Comparison of ENCODE assay signal across 20 mouse cellular contexts in the genomic region with DNA sequence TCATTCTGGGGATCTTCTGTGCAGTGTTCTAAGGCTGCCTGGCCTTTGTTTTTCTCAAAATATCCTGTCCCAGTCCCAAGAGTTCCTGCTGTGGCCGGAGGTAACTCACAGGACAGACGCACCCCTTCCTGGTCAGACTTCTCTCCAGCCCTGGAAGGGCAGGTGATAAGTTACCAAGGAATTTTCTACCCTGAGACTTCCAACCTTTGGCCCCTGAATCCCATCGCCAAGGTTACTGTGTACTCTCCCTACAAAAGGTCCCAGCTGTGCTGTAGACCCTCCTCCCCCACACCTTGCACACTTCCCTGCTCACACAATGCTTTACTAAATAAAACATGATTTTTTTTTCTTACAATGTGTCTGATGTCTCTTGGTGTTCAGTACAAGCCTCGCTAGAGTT. TPM values are rescaled to one million over a fixed set of nuclear protein-coding genes. Genes with fewer than 3 reads are reported as not detected.
DNase-seq lines count a peak whose midpoint lies in the region; ATAC-seq and TF ChIP-seq lines count a peak whose summit lies in the region.
"Had no signal": no experiment of that assay in that cellular context is flagged by ENCODE, and none has a peak within 500 bp of the region (broad histone marks: within the 10 kb centered on the region; RNA-seq: fewer than 3 reads in every experiment).

No protein-coding gene starts in this region.

- no peaks in the 10 kb centered on the region for H3K36me3 ChIP-seq in heart, embryonic 12.5 days
- peaks cover 14% of the 10 kb centered on the region for H3K36me3 ChIP-seq in E14TG2a.4 (ENCODE audit: insufficient read depth, low read length)
- H3K36me3 ChIP-seq in intestine, embryonic 14.5 days (ENCODE audit: control insufficient read depth, insufficient read depth, low read length) = no peaks in the 10 kb centered on the region
- no peaks in the 10 kb centered on the region for H3K36me3 ChIP-seq in limb, embryonic 13.5 days
- H3K36me3 ChIP-seq: midbrain, embryonic 15.5 days had no signal

- H3K9me3 ChIP-seq in heart, embryonic 12.5 days (replicated peaks) = no peaks in the 10 kb centered on the region
- no peaks in the 10 kb centered on the region for H3K9me3 ChIP-seq in E14TG2a.4 (ENCODE audit: low read length)
- H3K9me3 ChIP-seq in intestine, embryonic 14.5 days (ENCODE audit: control insufficient read depth, low read length) = no peaks in the 10 kb centered on the region
- no peaks in the 10 kb centered on the region for H3K9me3 ChIP-seq in limb, embryonic 13.5 days
- H3K9me3 ChIP-seq: midbrain, embryonic 15.5 days had no signal

- no peak overlapping the region for H3K27ac ChIP-seq in heart, embryonic 12.5 days (ENCODE audit: poor library complexity, severe bottlenecking)
- no peak overlapping the region for H3K27ac ChIP-seq in intestine, embryonic 14.5 days (ENCODE audit: low read depth)
- no peak overlapping the region for H3K27ac ChIP-seq in limb, embryonic 13.5 days
- H3K27ac ChIP-seq: midbrain, embryonic 15.5 days had no signal

- no peak overlapping the region for H3K4me2 ChIP-seq in heart, embryonic 12.5 days
- no peak overlapping the region for H3K4me2 ChIP-seq in intestine, embryonic 14.5 days (ENCODE audit: low read length)
- H3K4me2 ChIP-seq in limb, embryonic 13.5 days (replicated peaks) = 0 out of 2 replicates have a peak overlapping the region, but pooled peaks have one; percentile 51
- H3K4me2 ChIP-seq: midbrain, embryonic 15.5 days had no signal

- ATAC-seq in heart, embryonic 12.5 days (ENCODE audit: insufficient number of reproducible peaks, low FRiP score) = no peak
- 0 out of 2 replicates have a peak, but pooled peaks have one; percentile 10 for ATAC-seq in intestine, embryonic 14.5 days (replicated peaks; ENCODE audit: low FRiP score, low TSS enrichment, low read depth)
- ATAC-seq in limb, embryonic 13.5 days (ENCODE audit: low FRiP score, low read depth) = no peak
- ATAC-seq: forebrain, embryonic 14.5 days; inflammation-experienced regulatory T-cells, adult 6 months; midbrain, embryonic 15.5 days had no signal

- 0 out of 2 replicates have a peak, but pooled peaks cover 6% of the 10 kb centered on the region for H3K4me1 ChIP-seq in heart, embryonic 12.5 days (replicated peaks)
- peaks cover 82% of the 10 kb centered on the region for H3K4me1 ChIP-seq in E14TG2a.4 (replicated peaks; ENCODE audit: low read depth, low read length)
- no peaks in the 10 kb centered on the region for H3K4me1 ChIP-seq in intestine, embryonic 14.5 days (replicated peaks; ENCODE audit: control insufficient read depth, insufficient read depth, low read length)
- H3K4me1 ChIP-seq in limb, embryonic 13.5 days = peaks cover 36% of the 10 kb centered on the region

- H3K4me3 ChIP-seq in heart, embryonic 12.5 days = no peak overlapping the region
- H3K4me3 ChIP-seq in E14TG2a.4 (replicated peaks; ENCODE audit: low read length) = 0 out of 2 replicates have a peak overlapping the region, but pooled peaks have one; percentile 5
- H3K4me3 ChIP-seq in intestine, embryonic 14.5 days (ENCODE audit: low read depth, low read length) = no peak overlapping the region
- no peak overlapping the region for H3K4me3 ChIP-seq in limb, embryonic 13.5 days
- H3K4me3 ChIP-seq: midbrain, embryonic 15.5 days had no signal

- H3K27me3 ChIP-seq in heart, embryonic 12.5 days (replicated peaks) = peaks cover 76% of the 10 kb centered on the region
- peaks cover 61% of the 10 kb centered on the region for H3K27me3 ChIP-seq in E14TG2a.4 (ENCODE audit: insufficient read depth, low read length)
- peaks cover 48% of the 10 kb centered on the region for H3K27me3 ChIP-seq in intestine, embryonic 14.5 days (replicated peaks; ENCODE audit: control insufficient read depth, insufficient read depth, low read length)
- H3K27me3 ChIP-seq in limb, embryonic 13.5 days = peaks cover 64% of the 10 kb centered on the region

- no peak for TF ChIP-seq CTCF in E14TG2a.4 (conservative IDR thresholded peaks at IDR 0.05; ENCODE audit: low read length)

- DNase-seq in heart, adult 8-10 months (ENCODE audit: low spot score) = no peak
- DNase-seq in intestine, embryonic 14.5 days (ENCODE audit: low spot score) = no peak
- no peak for DNase-seq in Muller cell, postnatal 12 days (ENCODE audit: inconsistent ontology term)
- DNase-seq in ovary, postnatal 14 days (ENCODE audit: low spot score) = no peak
- no peak for DNase-seq in spleen, postnatal 36 days (ENCODE audit: low spot score in 2 of 2)
- DNase-seq: adrenal gland, postnatal 10 days; cerebellum, adult 18-20 months; heart, postnatal 14 days; liver; lung, adult 2 months; thymus, adult 18-20 months had no signal

- WGBS in heart, embryonic 12.5 days = 52% methylated on average over 4 of the region's 4 CpGs
- 34% methylated on average over 4 of the region's 4 CpGs for WGBS in intestine, embryonic 14.5 days
- WGBS in limb, embryonic 13.5 days = 62% methylated on average over 4 of the region's 4 CpGs

- peak overlapping the region; percentile 37 for H3K9ac ChIP-seq in heart, embryonic 12.5 days
- H3K9ac ChIP-seq in intestine, embryonic 14.5 days (ENCODE audit: low read length) = no peak overlapping the region
- H3K9ac ChIP-seq in limb, embryonic 13.5 days = no peak overlapping the region
- H3K9ac ChIP-seq: midbrain, embryonic 15.5 days had no signal

RNA-seq across cellular contexts. Expression of a gene that starts 1.7 kb away (rescaled TPM):
- polyA plus RNA-seq in heart, embryonic 12.5 days (2016; fragmentation: Nextera tagmentation; extraction: Ambion mirVana) = not detected in 2 replicates
- total RNA-seq in heart, adult 8-10 months (2022) = under 1 TPM in 1 of 4 experiments, not detected in 3; 0.19 TPM
- polyA plus RNA-seq in intestine, embryonic 14.5 days (2014; fragmentation: Nextera tagmentation; extraction: Ambion mirVana) = 1.1 and 1.3 TPM in 2 replicates
- polyA plus RNA-seq in limb, embryonic 13.5 days (2015; fragmentation: Nextera tagmentation; extraction: Ambion mirVana) = 8.3 and 10.1 TPM in 2 replicates
- total RNA-seq: adrenal gland, postnatal 10 days; heart, postnatal 14 days; megakaryocyte progenitor cell, adult 5-6 weeks had no signal
- polyA plus RNA-seq: inflammation-experienced regulatory T-cells, adult 6 months had no signal

RNA-seq across cellular contexts. Expression of a gene that starts 3.0 kb away (rescaled TPM):
- 2.2 and 3.1 TPM in 2 replicates for polyA plus RNA-seq in heart, embryonic 12.5 days (2016; fragmentation: Nextera tagmentation; extraction: Ambion mirVana)
- not detected for total RNA-seq in heart, adult 8-10 months (2022)
- polyA plus RNA-seq in intestine, embryonic 14.5 days (2014; fragmentation: Nextera tagmentation; extraction: Ambion mirVana) = 88.4 and 97.9 TPM in 2 replicates
- 16.8 and 19.8 TPM in 2 replicates for polyA plus RNA-seq in limb, embryonic 13.5 days (2015; fragmentation: Nextera tagmentation; extraction: Ambion mirVana)
- total RNA-seq: gastrocnemius, adult 18-20 months; heart, postnatal 14 days; megakaryocyte progenitor cell, adult 5-6 weeks had no signal
- polyA plus RNA-seq: cortical plate, adult 2 months; inflammation-experienced regulatory T-cells, adult 6 months had no signal

RNA-seq across cellular contexts. Expression of a gene that starts 4.8 kb away (rescaled TPM):
- 117 and 119 TPM in 2 replicates for polyA plus RNA-seq in heart, embryonic 12.5 days (2016; fragmentation: Nextera tagmentation; extraction: Ambion mirVana)
- 100 to 1,000 TPM in 2 of 4 experiments, 10 to 100 TPM in 2; 55.7 to 113 (median 85.0) TPM for total RNA-seq in heart, adult 8-10 months (2022)
- 23.3 and 24.4 TPM in 2 replicates for polyA plus RNA-seq in intestine, embryonic 14.5 days (2014; fragmentation: Nextera tagmentation; extraction: Ambion mirVana)
- 15.4 and 17.1 TPM in 2 replicates for polyA plus RNA-seq in limb, embryonic 13.5 days (2015; fragmentation: Nextera tagmentation; extraction: Ambion mirVana)

RNA-seq across cellular contexts. Expression of a gene that starts 8.4 kb away (rescaled TPM):
- polyA plus RNA-seq in heart, embryonic 12.5 days (2016; fragmentation: Nextera tagmentation; extraction: Ambion mirVana) = 35.8 and 39.1 TPM in 2 replicates
- total RNA-seq in heart, adult 8-10 months (2022) = 10 to 100 TPM in 3 of 4 experiments, 1 to 10 TPM in 1; 8.8 to 11.6 (median 11.0) TPM
- polyA plus RNA-seq in intestine, embryonic 14.5 days (2014; fragmentation: Nextera tagmentation; extraction: Ambion mirVana) = 45.8 and 50.2 TPM in 2 replicates
- polyA plus RNA-seq in limb, embryonic 13.5 days (2015; fragmentation: Nextera tagmentation; extraction: Ambion mirVana) = 45.6 and 48.4 TPM in 2 replicates

RNA-seq across cellular contexts. Expression of a gene that starts 8.7 kb away (rescaled TPM):
- polyA plus RNA-seq in heart, embryonic 12.5 days (2016; fragmentation: Nextera tagmentation; extraction: Ambion mirVana) = 334 and 337 TPM in 2 replicates
- 100 to 1,000 TPM; 200 to 231 (median 211) TPM for total RNA-seq in heart, adult 8-10 months (2022)
- polyA plus RNA-seq in intestine, embryonic 14.5 days (2014; fragmentation: Nextera tagmentation; extraction: Ambion mirVana) = 83.3 and 84.8 TPM in 2 replicates
- 65.0 and 66.9 TPM in 2 replicates for polyA plus RNA-seq in limb, embryonic 13.5 days (2015; fragmentation: Nextera tagmentation; extraction: Ambion mirVana)
